In the genomic region with DNA sequence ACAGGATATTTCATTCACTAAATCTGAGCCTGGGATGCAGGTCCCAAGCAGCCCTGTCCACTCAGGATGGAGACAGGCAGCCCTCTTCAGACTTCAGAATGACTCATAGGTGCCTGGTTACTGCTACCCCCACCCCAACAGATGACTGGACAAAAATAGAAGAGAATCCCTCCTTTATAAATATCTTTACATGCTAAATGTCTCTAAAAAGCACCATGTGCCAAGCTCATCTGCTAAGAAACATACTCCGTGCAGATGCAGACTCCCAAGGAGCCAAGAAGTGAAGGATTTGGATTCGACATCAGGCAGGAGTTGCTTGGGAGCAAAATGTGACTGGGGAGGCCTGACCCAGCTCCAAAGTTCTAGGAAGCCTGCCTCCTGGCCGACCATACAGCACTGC, we compare ENCODE assay signal across 29 mouse cellular contexts. TPM values are rescaled to one million over a fixed set of nuclear protein-coding genes. Genes with fewer than 3 reads are reported as not detected.
"Had no signal": no experiment of that assay in that cellular context is flagged by ENCODE, and none has a peak within 500 bp of the region (broad histone marks: within the 10 kb centered on the region; RNA-seq: fewer than 3 reads in every experiment).

No protein-coding gene starts in this region.

- H3K9ac ChIP-seq: heart, embryonic 12.5 days; hindbrain, embryonic 13.5 days; hindbrain, embryonic 15.5 days; kidney, embryonic 15.5 days; limb, embryonic 13.5 days; limb, embryonic 15.5 days; liver, embryonic 12.5 days; liver, embryonic 14.5 days had no signal

- H3K36me3 ChIP-seq: heart, embryonic 10.5 days; heart, embryonic 12.5 days; hindbrain, embryonic 13.5 days; hindbrain, embryonic 15.5 days; kidney, embryonic 15.5 days; limb, embryonic 13.5 days; limb, embryonic 15.5 days; liver, embryonic 12.5 days had no signal

- H3K9me3 ChIP-seq: heart, embryonic 10.5 days; heart, embryonic 12.5 days; hindbrain, embryonic 13.5 days; hindbrain, embryonic 15.5 days; kidney, embryonic 15.5 days; limb, embryonic 13.5 days; limb, embryonic 15.5 days; liver, embryonic 12.5 days had no signal

- DNase-seq: gastrocnemius, adult 2 months; gastrocnemius, postnatal 10 days; gastrocnemius, postnatal 36 days; heart, adult 18-20 months; heart, postnatal 14 days; heart, postnatal 36 days; kidney, adult 11 months; kidney, adult 2 months; kidney, adult 9 months; kidney, postnatal 14 days; kidney, postnatal 36 days; layer of hippocampus, adult 9-11 months; layer of hippocampus, postnatal 36 days; left cerebral cortex, postnatal 4 days had no signal

- ATAC-seq: hindbrain, postnatal 0 days; intestine, embryonic 16.5 days; liver, embryonic 12.5 days had no signal

- H3K27me3 ChIP-seq: heart, embryonic 12.5 days; hindbrain, embryonic 13.5 days; hindbrain, embryonic 15.5 days; kidney, embryonic 15.5 days; limb, embryonic 13.5 days; limb, embryonic 15.5 days; liver, embryonic 12.5 days had no signal

- H3K4me1 ChIP-seq: heart, embryonic 10.5 days; heart, embryonic 12.5 days; hindbrain, embryonic 15.5 days; kidney, embryonic 15.5 days; limb, embryonic 13.5 days; limb, embryonic 15.5 days; liver, embryonic 12.5 days had no signal

- H3K4me2 ChIP-seq: heart, embryonic 12.5 days; hindbrain, embryonic 13.5 days; hindbrain, embryonic 15.5 days; kidney, embryonic 15.5 days; limb, embryonic 13.5 days; limb, embryonic 15.5 days; liver, embryonic 12.5 days had no signal

- H3K27ac ChIP-seq: gastrocnemius, adult 2 months; heart, embryonic 10.5 days; hindbrain, embryonic 13.5 days; hindbrain, embryonic 15.5 days; hindbrain, postnatal 0 days; kidney, embryonic 15.5 days; kidney, postnatal 0 days; limb, embryonic 13.5 days; limb, embryonic 15.5 days; liver, embryonic 12.5 days; liver, embryonic 14.5 days had no signal

- H3K4me3 ChIP-seq: gastrocnemius, adult 2 months; heart, embryonic 10.5 days; heart, embryonic 12.5 days; hindbrain, embryonic 13.5 days; hindbrain, embryonic 15.5 days; kidney, embryonic 15.5 days; limb, embryonic 13.5 days; limb, embryonic 15.5 days; liver, embryonic 12.5 days had no signal

RNA-seq across cellular contexts. Expression of a gene that starts 46.1 kb away (rescaled TPM):
- total RNA-seq: gastrocnemius, postnatal 36 days; hematopoietic stem cell, adult 5-6 weeks; liver, adult 2 months had no signal
- polyA plus RNA-seq: kidney, adult 2 months; liver, adult 2 months; liver, embryonic 14.5 days; liver, embryonic 16.5 days had no signal
